Mouse (Mus musculus) kidney, embryonic 15.5 days (tissue): ENCODE measurements around the gene Nqo1. TPM values are rescaled to one million over a fixed set of nuclear protein-coding genes. Genes with fewer than 3 reads are reported as not detected.

Source experiments
- ATAC-seq: fragments of 200-750 bp; cut with Nextera tagmentation; replicated peaks from 2 replicates; pipeline ENCODE4 v1.8.0; 2017; ENCODE audit warnings: moderate TSS enrichment; ENCODE audit not compliant: low FRiP score
- H3K27ac ChIP-seq: fragments of 300-500 bp; sonication (generic); 2 replicates; pipeline ENCODE4 v1.5.1; 2015; ENCODE audit warnings: mild to moderate bottlenecking, inconsistent platforms
- H3K27me3 ChIP-seq: fragments of 300-500 bp; sonication (generic); 2 replicates; pipeline ENCODE4 v1.6.1; 2015; ENCODE audit warnings: inconsistent platforms
- H3K36me3 ChIP-seq: fragments of 300-500 bp; sonication (generic); 2 replicates; pipeline ENCODE4 v1.6.1; 2015; ENCODE audit warnings: inconsistent platforms
- H3K4me1 ChIP-seq: fragments of 300-500 bp; sonication (generic); 2 replicates; pipeline ENCODE4 v1.6.1; 2015; ENCODE audit warnings: inconsistent platforms
- H3K4me2 ChIP-seq: fragments of 300-500 bp; sonication (generic); 2 replicates; pipeline ENCODE4 v1.6.1; 2015; ENCODE audit warnings: moderate library complexity, mild to moderate bottlenecking, inconsistent platforms
- H3K4me3 ChIP-seq: fragments of 300-500 bp; sonication (generic); replicated peaks from 2 replicates; pipeline ENCODE4 v1.5.1; 2015; ENCODE audit warnings: mild to moderate bottlenecking, inconsistent platforms
- H3K9ac ChIP-seq: fragments of 300-500 bp; sonication (generic); 2 replicates; pipeline ENCODE4 v1.6.1; 2015; ENCODE audit warnings: mild to moderate bottlenecking, inconsistent platforms
- H3K9me3 ChIP-seq: fragments of 300-500 bp; sonication (generic); replicated peaks from 2 replicates; pipeline ENCODE4 v1.6.1; 2016; ENCODE audit warnings: inconsistent platforms
- WGBS: fragments of 180-500 bp; shearing (Covaris S2); methylation state at CpG from one replicate; pipeline ENCODE4 v1.1.7; 2015; ENCODE audit warnings: mixed read lengths; 5-methylcytosine and 5-hydroxymethylcytosine counted together
- polyA plus RNA-seq: library from polyadenylated mRNA; unstranded; fragments of >200 nt; fragmentation: Nextera tagmentation; extraction: Ambion mirVana; gene quantifications from 2 replicates; pipeline ENCODE4 v1.2.1, GENCODE M21; 2015

Gene Nqo1
- polyA plus RNA-seq, 1 experiment from 2014 or later: 11.5 TPM

- 72% methylated on average over 4 of the region's 4 CpGs for whole genome bisulfite sequencing
- no peak for ATAC-seq
- H3K9ac ChIP-seq: no peak overlapping the region
Measured at GRCm38 (mm10) chr8:107382898-107383297, 20.1 kb downstream of the Nqo1 start.

GRCm38 (mm10) chr8:107381666-107382065 is 21.3 kb downstream of the Nqo1 start:
- 91% methylated on average over 4 of the region's 4 CpGs for WGBS
- ATAC-seq: no peak
- Histone ChIP-seq H3K27ac (no peak overlapping the region), H3K9me3 (no peaks in the 10 kb centered on the region), H3K27me3 (no peaks in the 10 kb centered on the region), H3K4me2 (no peak overlapping the region), H3K4me3 (no peak overlapping the region), H3K4me1 (no peaks in the 10 kb centered on the region), H3K9ac (no peak overlapping the region), H3K36me3 (peaks cover 36% of the 10 kb centered on the region)

More at GRCm38 (mm10) chr8:107382898-107383297, 20.1 kb downstream of the Nqo1 start:
- Histone ChIP-seq H3K27me3 (no peaks in the 10 kb centered on the region), H3K4me3 (no peak overlapping the region), H3K9me3 (no peaks in the 10 kb centered on the region), H3K36me3 (peaks cover 30% of the 10 kb centered on the region), H3K4me2 (no peak overlapping the region), H3K4me1 (no peaks in the 10 kb centered on the region), H3K27ac (no peak overlapping the region)

- Histone ChIP-seq H3K4me2 (no peak overlapping the region), H3K36me3 (peaks cover 42% of the 10 kb centered on the region), H3K9me3 (no peaks in the 10 kb centered on the region), H3K9ac (no peak overlapping the region), H3K4me3 (no peak overlapping the region), H3K27me3 (no peaks in the 10 kb centered on the region), H3K27ac (no peak overlapping the region), H3K4me1 (no peaks in the 10 kb centered on the region)
- WGBS: 92% methylated on average over 8 of the region's 8 CpGs
- no peak for ATAC-seq
Measured at GRCm38 (mm10) chr8:107380734-107381133, 22.3 kb downstream of the Nqo1 start.

- H3K36me3 ChIP-seq: peaks cover 69% of the 10 kb centered on the region
- no peaks in the 10 kb centered on the region for H3K4me1 ChIP-seq
- H3K4me3 ChIP-seq: no peak overlapping the region
- no peak overlapping the region for H3K9ac ChIP-seq
- WGBS: 95% methylated on average over 3 of the region's 3 CpGs
- no peak overlapping the region for H3K27ac ChIP-seq
- ATAC-seq: no peak
- H3K27me3 ChIP-seq: no peaks in the 10 kb centered on the region
- H3K4me2 ChIP-seq: no peak overlapping the region
- no peaks in the 10 kb centered on the region for H3K9me3 ChIP-seq
Measured at GRCm38 (mm10) chr8:107377346-107377745, 25.7 kb downstream of the Nqo1 start.

- Histone ChIP-seq H3K9me3 (no peaks in the 10 kb centered on the region), H3K9ac (no peak overlapping the region), H3K4me2 (no peak overlapping the region), H3K4me1 (no peaks in the 10 kb centered on the region), H3K36me3 (peaks cover 89% of the 10 kb centered on the region), H3K4me3 (no peak overlapping the region), H3K27ac (no peak overlapping the region), H3K27me3 (no peaks in the 10 kb centered on the region)
- no peak for ATAC-seq
- 83% methylated on average over 4 of the region's 4 CpGs for WGBS
Measured at GRCm38 (mm10) chr8:107370311-107370710, 32.7 kb downstream of the Nqo1 start.

Other genes with a start within 250 kb of the Nqo1 start
- gene Nfat5, start 109.7 kb downstream of the Nqo1 start, polyA plus RNA-seq: 27.2 and 29.3 TPM in 2 replicates
- gene Nob1, start 21.8 kb upstream of the Nqo1 start, polyA plus RNA-seq: 86.1 and 89.0 TPM in 2 replicates
- gene Wwp2, start 33.2 kb upstream of the Nqo1 start, polyA plus RNA-seq: 42.0 and 50.4 TPM in 2 replicates
- gene Psmd7, start 185.3 kb upstream of the Nqo1 start, polyA plus RNA-seq: 249 and 256 TPM in 2 replicates